Mouse (Mus musculus) lung, postnatal 0 days (tissue): ENCODE measurements around the gene Ephb2. TPM values are rescaled to one million over a fixed set of nuclear protein-coding genes. Genes with fewer than 3 reads are reported as not detected.
A peak's percentile ranks its signal among the peaks of the same experiment; 100 is the strongest.

ENCODE experiments used
- ATAC-seq: fragments of 200-750 bp; cut with Nextera tagmentation; 2 replicates; pipeline ENCODE4 v1.8.0; 2017; ENCODE audit warnings: moderate library complexity
- DNase-seq: peaks from one replicate; pipeline ENCODE4 v3.0.0-alpha.2; 2016; ENCODE audit warnings: low spot score
- H3K27ac ChIP-seq: fragments of 300-500 bp; sonication (generic); 2 replicates; pipeline ENCODE4 v1.5.1; 2014; ENCODE audit warnings: antibody characterized with exemption, mild to moderate bottlenecking, low read length, mixed read lengths
- H3K27me3 ChIP-seq: fragments of 300-500 bp; sonication (generic); replicated peaks from 2 replicates; pipeline ENCODE4 v1.6.1; 2014; ENCODE audit warnings: low read length, mixed read lengths; ENCODE audit not compliant: insufficient read depth
- H3K36me3 ChIP-seq: fragments of 300-500 bp; sonication (generic); 2 replicates; pipeline ENCODE4 v1.6.1; 2014; ENCODE audit warnings: low read length, mixed read lengths; ENCODE audit not compliant: insufficient read depth
- H3K4me1 ChIP-seq: fragments of 300-500 bp; sonication (generic); 2 replicates; pipeline ENCODE4 v1.6.1; 2014; ENCODE audit warnings: antibody characterized with exemption, low read depth, low read length, mixed read lengths; ENCODE audit not compliant: insufficient read depth
- H3K4me2 ChIP-seq: fragments of 300-500 bp; sonication (generic); replicated peaks from 2 replicates; pipeline ENCODE4 v1.6.1; 2014; ENCODE audit warnings: low read depth, mild to moderate bottlenecking, low read length, moderate library complexity, mixed read lengths
- H3K4me3 ChIP-seq: fragments of 300-500 bp; sonication (generic); 2 replicates; pipeline ENCODE4 v1.5.1; 2014; ENCODE audit warnings: low read depth, low read length
- H3K9ac ChIP-seq: fragments of 300-500 bp; sonication (generic); replicated peaks from 2 replicates; pipeline ENCODE4 v1.6.1; 2014; ENCODE audit warnings: low read depth, mild to moderate bottlenecking
- H3K9me3 ChIP-seq: fragments of 300-500 bp; sonication (generic); 2 replicates; pipeline ENCODE4 v1.6.1; 2016; ENCODE audit warnings: low read length, mixed read lengths
- CTCF ChIP-seq: IDR thresholded peaks from 2 replicates; pipeline ENCODE4 v1.5.1; 2016; ENCODE audit warnings: antibody characterized with exemption, mild to moderate bottlenecking
- EP300 ChIP-seq: IDR thresholded peaks from 2 replicates; pipeline ENCODE4 v1.6.1; 2016; ENCODE audit warnings: antibody characterized with exemption, mild to moderate bottlenecking, control low read depth
- WGBS: fragments of 180-500 bp; shearing (Covaris S2); extraction: QIAGEN DNeasy Blood & Tissue Kit; methylation state at CpG from one replicate; pipeline ENCODE4 v1.1.7; 2014; 5-methylcytosine and 5-hydroxymethylcytosine counted together
- polyA plus RNA-seq: library from polyadenylated mRNA; unstranded; fragments of >200 nt; fragmentation: Nextera tagmentation; extraction: Ambion mirVana; gene quantifications from 2 replicates; pipeline ENCODE4 v1.2.1, GENCODE M21; 2015

The Ephb2 gene
- polyA plus RNA-seq, 1 experiment from 2014 or later, result 0.63 TPM

DNA sequence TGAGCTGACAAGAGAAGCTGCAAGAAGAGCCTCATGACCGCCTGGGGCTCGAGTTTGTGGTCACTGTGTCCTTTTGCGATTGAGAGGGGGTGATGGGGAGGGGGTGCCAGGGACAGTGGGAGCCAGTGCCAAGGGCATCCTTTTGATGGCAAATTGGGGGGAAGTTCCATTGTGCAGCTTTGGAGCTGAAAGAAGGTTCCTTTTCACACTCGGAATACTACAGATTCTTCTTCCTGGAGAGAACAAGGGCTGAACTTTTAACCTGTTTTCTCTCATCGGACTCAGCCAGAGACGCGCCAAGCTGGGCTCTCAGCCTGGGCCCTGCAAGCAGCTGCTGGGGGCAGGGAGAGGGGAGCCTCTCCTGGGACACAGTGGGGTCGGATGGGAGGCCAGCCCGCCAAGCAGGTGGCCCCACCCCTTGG lies 59.3 kb downstream of the Ephb2 start:
- no peak overlapping the region for H3K4me3 ChIP-seq
- ATAC-seq (no peak), DNase-seq (no peak)
- 10% methylated on average over 9 of the region's 9 CpGs for WGBS
- no peaks in the 10 kb centered on the region for H3K9me3 ChIP-seq
- no peaks in the 10 kb centered on the region for H3K36me3 ChIP-seq
- H3K4me1 ChIP-seq, result no peaks in the 10 kb centered on the region
- H3K27me3 ChIP-seq, result no peaks in the 10 kb centered on the region
- TF ChIP-seq CTCF (no peak), EP300 (no peak)
- H3K9ac ChIP-seq, result no peak overlapping the region
- no peak overlapping the region for H3K4me2 ChIP-seq
- no peak overlapping the region for H3K27ac ChIP-seq

DNA sequence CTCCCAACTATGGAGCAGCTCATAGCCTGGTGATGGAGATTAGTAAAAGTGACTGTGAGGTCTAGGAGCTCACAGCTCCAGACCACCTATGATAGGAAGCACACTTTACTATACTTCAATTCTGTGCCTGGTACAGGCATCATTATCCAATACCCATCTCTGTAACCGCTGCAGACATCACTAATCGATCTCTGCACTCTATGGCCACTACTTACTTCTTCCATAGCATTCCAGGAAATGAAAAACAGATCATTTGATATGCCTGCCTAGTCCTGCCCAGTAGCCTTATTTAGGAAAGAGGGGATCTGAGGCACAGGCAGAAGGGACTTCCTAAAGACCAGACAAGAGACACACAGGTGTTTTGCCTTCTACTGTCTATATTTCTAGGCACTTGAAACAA lies 59.9 kb downstream of the Ephb2 start:
- no peak overlapping the region for H3K4me2 ChIP-seq
- TF ChIP-seq EP300 (no peak), CTCF (no peak)

DNA sequence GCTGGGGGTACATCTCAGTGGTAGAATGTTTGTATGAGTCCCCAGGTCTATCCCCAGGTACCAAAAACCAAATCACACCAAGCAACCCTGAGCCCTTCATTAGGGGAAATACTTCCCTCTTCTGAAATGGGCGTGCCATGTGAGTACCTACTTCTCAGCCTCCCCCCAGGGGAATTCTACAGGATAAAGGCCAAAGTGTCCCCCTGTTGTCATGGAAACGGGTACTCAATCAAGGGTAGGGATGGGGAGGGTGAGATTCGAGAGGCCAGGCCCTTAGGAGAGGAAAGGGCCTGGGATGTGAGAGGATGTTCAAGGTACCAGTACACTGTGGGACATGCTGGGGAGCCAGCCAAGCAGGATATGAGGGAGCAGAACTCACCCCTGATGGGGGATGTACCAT lies 61.6 kb downstream of the Ephb2 start:
- H3K4me1 ChIP-seq, result no peaks in the 10 kb centered on the region
- H3K9me3 ChIP-seq, result no peaks in the 10 kb centered on the region
- no peaks in the 10 kb centered on the region for H3K36me3 ChIP-seq
- H3K27ac ChIP-seq, result no peak overlapping the region
- no peak for TF ChIP-seq EP300
- no peak for TF ChIP-seq CTCF
- ATAC-seq (no peak), DNase-seq (no peak)
- no peak overlapping the region for H3K4me3 ChIP-seq
- H3K4me2 ChIP-seq, result no peak overlapping the region
- H3K9ac ChIP-seq, result no peak overlapping the region
- WGBS, result 51% methylated on average over 3 of the region's 3 CpGs
- no peaks in the 10 kb centered on the region for H3K27me3 ChIP-seq

More for the DNA sequence above, 59.9 kb downstream of the Ephb2 start:
- DNase-seq (no peak), ATAC-seq (no peak)
- Histone ChIP-seq H3K27ac (no peak overlapping the region), H3K4me3 (no peak overlapping the region), H3K9me3 (no peaks in the 10 kb centered on the region), H3K27me3 (no peaks in the 10 kb centered on the region), H3K4me1 (no peaks in the 10 kb centered on the region), H3K36me3 (no peaks in the 10 kb centered on the region), H3K9ac (no peak overlapping the region)
- 87% methylated on average over 2 of the region's 2 CpGs for WGBS

DNA sequence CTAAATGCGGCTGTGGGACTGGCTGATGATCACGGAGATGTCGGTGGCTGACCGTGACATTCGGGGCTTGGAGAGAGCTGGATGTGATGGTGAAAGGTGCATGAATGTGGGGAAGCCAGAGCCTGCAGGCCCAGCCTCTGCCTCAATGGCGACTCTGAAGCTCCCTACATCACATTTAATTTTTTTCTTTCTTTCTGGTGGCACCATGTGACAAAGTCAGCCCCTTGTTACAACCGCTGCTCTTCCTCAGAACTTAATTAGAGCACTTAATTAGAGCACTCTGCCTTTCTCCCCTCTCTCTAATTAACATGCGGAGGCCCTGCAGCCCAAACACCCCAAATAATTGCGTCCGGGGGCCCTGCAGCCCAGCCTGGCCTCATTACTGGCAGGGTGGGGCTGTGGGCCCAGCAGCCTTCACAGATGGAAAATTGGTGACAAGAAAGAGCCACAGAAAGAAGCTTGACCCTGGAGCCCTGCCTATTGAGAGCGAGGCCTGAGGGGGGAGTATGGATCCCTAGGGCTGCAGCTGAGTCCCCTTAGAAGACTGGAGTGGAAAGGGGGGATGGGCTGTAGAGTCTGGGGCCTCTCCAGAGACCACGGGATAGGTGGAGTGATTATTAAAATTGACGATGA lies 62.7 kb downstream of the Ephb2 start:
- H3K27me3 ChIP-seq, result no peaks in the 10 kb centered on the region
- TF ChIP-seq EP300, result no peak
- H3K9me3 ChIP-seq, result no peaks in the 10 kb centered on the region
- DNase-seq (no peak), ATAC-seq (no peak)
- H3K4me3 ChIP-seq, result no peak overlapping the region
- no peak overlapping the region for H3K27ac ChIP-seq
- no peaks in the 10 kb centered on the region for H3K4me1 ChIP-seq
- WGBS, result 85% methylated on average over 13 of the region's 13 CpGs
- H3K4me2 ChIP-seq, result no peak overlapping the region
- H3K9ac ChIP-seq, result no peak overlapping the region
- H3K36me3 ChIP-seq, result no peaks in the 10 kb centered on the region

DNA sequence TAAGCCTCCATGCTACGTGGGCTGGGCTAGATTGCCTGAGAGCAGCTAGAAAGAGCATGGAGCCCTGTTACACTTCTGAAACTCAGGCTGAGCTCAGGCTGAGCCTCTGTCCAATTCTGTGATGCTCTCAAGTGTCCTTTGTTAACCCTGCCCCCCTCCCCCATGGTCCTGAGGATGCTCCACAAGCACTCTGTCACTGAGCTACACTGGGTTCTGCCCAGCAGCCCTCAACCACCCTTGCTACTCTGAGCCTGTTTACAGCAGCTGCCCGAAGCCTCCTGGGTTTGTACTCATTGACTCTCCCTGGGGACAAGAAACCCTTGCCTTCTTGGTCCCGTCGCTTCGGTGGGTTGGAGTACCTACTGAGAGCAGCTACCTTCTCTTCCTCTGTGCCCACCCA lies 63.5 kb downstream of the Ephb2 start:
- 91% methylated on average over 5 of the region's 5 CpGs for WGBS
- no peak for TF ChIP-seq EP300
- TF ChIP-seq CTCF, result no peak

DNA sequence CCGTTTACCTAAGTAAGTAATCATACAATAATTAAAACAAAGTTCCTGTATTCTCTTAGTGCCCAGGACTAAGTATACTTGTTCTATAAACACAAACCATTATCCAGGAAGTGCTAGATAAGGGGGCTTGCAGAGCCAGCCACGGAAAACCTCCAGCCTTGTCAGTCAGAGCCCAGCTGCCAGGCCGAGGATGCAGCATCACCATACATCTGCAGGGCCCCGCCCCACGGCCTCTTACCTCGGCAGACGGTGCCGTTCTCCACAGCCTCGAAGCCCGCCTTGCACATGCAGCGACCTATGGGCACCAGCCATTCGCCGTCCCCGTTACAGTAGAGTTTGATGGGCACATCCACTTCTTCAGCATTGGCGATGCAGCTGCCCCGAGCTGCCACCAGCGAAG lies 65.1 kb downstream of the Ephb2 start:
- ATAC-seq, result no peak
- no peak overlapping the region for H3K27ac ChIP-seq
- no peak overlapping the region for H3K4me3 ChIP-seq
- DNase-seq, result no peak
- no peaks in the 10 kb centered on the region for H3K9me3 ChIP-seq
- no peaks in the 10 kb centered on the region for H3K27me3 ChIP-seq
- TF ChIP-seq EP300, result no peak
- TF ChIP-seq CTCF, result no peak
- no peaks in the 10 kb centered on the region for H3K4me1 ChIP-seq
- no peaks in the 10 kb centered on the region for H3K36me3 ChIP-seq
- no peak overlapping the region for H3K4me2 ChIP-seq
- no peak overlapping the region for H3K9ac ChIP-seq
- 69% methylated on average over 17 of the region's 17 CpGs for WGBS

More for the DNA sequence above, 63.5 kb downstream of the Ephb2 start:
- no peak overlapping the region for H3K27ac ChIP-seq
- no peaks in the 10 kb centered on the region for H3K4me1 ChIP-seq
- no peaks in the 10 kb centered on the region for H3K36me3 ChIP-seq
- no peaks in the 10 kb centered on the region for H3K9me3 ChIP-seq
- ATAC-seq (no peak), DNase-seq (no peak)
- no peaks in the 10 kb centered on the region for H3K27me3 ChIP-seq
- no peak overlapping the region for H3K4me3 ChIP-seq
- H3K4me2 ChIP-seq, result no peak overlapping the region
- no peak overlapping the region for H3K9ac ChIP-seq

DNA sequence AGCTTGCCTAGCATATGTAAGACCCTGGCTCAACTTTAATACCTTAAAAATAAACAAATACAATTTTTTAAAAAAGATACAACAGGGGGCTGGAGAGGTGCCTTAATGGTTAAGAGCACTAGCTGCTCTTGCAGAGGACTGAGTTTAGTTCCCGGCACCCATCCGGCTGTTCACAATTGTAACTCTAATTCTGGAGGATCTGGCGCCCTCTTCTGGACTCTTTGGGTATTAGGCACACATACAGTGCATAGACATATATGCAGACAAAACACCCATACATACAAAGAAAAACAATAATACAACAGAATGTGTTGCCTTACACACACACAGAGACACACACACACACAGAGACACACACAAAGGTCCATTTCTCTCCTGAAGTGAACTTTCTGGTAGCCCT lies 67.3 kb downstream of the Ephb2 start:
- TF ChIP-seq EP300, result no peak
- TF ChIP-seq CTCF, result peak; percentile 25; the same call in 1 of the 2 replicates
- ATAC-seq (no peak), DNase-seq (no peak)
- Histone ChIP-seq H3K27me3 (no peaks in the 10 kb centered on the region), H3K4me1 (no peaks in the 10 kb centered on the region), H3K4me3 (no peak overlapping the region), H3K9ac (no peak overlapping the region), H3K27ac (no peak overlapping the region), H3K9me3 (no peaks in the 10 kb centered on the region), H3K4me2 (no peak overlapping the region), H3K36me3 (no peaks in the 10 kb centered on the region)
- 93% methylated on average over 3 of the region's 3 CpGs for WGBS
